Mouse (Mus musculus) sigmoid colon, adult 10 weeks (tissue): ENCODE data around the gene Cdk8. TPM values are rescaled to one million over a fixed set of nuclear protein-coding genes. Genes with fewer than 3 reads are reported as not detected.

Experiments used
- polyA plus RNA-seq: library from polyadenylated mRNA; stranded (reverse); fragments of 350-450 nt; fragmentation: Illumina TruSeq; extraction: RNeasy Lipid Tissue Mini Kit (QIAGEN cat#74804); gene quantifications from one replicate; pipeline ENCODE4 v1.2.3, GENCODE M21; 2014; ENCODE audit warnings: low read depth, low replicate concordance

The Cdk8 gene
- 124 TPM for polyA plus RNA-seq

DNA sequence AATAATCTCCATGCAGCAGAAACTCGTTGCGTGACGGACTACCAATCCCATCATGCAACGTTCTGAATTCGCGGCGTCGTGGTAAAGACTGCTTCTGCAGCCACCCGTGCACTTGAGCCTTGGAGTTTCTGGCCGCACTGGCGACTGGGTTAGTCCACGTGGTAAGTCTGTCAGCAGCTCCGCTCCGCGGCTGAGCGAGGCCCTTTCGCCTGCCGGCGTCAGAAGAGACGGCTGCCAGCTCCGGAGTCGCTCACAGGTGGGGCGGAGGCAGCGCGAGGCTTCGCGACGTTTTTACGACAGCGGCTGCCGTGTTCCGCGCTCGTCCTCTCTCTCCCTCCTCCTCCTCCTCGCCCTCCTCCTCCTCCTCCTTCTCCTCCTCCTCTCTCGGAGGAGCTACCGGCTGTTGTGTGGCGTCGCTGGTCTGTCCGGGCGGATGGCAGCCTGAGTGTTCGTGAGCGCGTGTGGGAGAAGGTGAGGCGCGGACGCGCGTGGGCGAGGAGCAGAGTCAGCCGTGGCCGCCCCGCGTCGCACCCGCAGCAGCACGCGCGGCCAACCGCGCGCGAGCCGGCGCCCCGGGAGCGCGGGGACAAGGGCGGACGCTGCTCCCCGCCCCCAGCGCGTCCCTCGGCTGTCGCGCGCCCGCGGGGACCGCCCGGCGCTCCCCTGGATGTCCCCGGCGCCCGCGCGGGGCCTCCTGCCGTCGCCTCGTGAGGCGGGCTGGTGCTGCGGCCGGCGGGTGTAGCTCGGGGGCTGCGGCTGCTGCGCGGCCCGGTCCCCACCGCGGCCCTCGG is at the start of gene Cdk8:
TSS of gene Cdk8 (plus strand) at position 367 of the 791 bp plus-strand sequence.

DNA sequence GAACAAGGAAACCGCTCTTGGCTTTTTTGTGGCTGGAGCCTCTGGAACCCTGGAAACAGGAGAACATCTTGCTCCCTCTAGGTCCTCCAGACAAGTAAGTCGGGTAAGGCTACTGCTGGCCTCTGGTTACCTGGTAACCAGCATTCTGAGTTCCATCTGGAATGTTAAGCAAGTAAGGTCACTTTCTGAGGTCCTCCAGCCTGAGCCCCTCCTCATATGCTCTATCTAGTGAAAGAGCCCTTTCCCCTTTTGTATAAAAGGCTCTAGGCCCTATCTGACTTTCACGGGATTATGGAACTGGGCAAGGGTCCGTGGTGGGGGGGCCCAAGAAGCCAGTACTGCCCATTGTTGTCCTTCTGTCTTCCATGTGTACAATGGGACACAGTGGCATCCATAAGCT is 45.8 kb upstream of the Cdk8 start, which contains the start of gene 1700001J03Rik:
TSS of gene 1700001J03Rik (minus strand) at position 101 of the 400 bp plus-strand sequence.

DNA sequence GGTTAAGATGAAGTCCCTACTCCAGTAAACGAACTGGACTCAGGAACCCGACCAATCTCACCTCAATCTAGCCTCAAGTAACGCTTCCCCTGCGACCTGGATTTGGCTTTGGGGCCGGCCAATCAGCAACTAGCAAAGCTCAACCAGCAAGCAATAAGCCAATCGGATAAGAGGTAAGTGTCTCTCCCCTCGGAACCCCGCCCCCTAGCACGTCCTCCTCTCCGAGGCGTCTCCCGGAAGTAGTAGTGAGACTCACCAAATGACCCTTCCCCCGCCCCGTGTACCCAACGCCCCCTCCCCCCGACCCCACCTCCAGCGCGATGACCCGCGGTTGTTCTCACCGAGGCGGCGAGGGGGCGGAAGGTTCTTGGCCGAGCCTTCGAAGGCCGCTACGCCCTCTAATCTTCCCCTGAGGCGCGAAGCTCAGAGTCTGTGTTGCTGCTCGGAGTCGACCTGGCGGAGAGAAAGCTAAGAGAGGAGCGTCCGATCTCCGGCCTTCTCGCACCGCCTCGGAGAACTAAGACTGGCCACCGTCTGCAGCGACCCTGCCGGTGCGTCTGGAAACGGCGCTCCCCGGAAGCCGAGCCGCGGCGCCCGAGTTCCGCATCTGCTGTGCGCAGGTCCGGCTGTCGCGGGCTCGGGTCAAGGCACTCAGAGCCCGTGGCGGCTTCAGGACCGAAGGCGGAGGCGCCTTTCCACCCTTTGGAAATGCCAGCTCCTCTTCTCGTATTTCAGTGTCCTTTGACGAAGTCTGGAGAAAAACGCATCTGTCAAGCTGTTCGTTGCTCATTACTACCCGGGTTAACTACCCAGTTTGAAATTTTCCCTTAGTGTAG is 9.9 kb upstream of the Cdk8 start, which contains the start of gene Rnf6:
TSS of gene Rnf6 (minus strand) at position 677 of the 836 bp plus-strand sequence.

Other genes starting within 250 kb of the Cdk8 start
- not detected for gene Cyp3a25, start 221.6 kb upstream of the Cdk8 start, polyA plus RNA-seq
- not detected for gene Cyp3a59, start 152.0 kb upstream of the Cdk8 start, polyA plus RNA-seq
- not detected for gene Gm5565, start 70.7 kb upstream of the Cdk8 start, polyA plus RNA-seq
- gene Gm6309, start 60.5 kb upstream of the Cdk8 start, polyA plus RNA-seq = not detected
- gene 1700001J03Rik, start 45.9 kb upstream of the Cdk8 start, polyA plus RNA-seq = not detected
- 83.7 TPM for gene Rnf6, start 9.7 kb upstream of the Cdk8 start, polyA plus RNA-seq
- gene Wasf3, start 153.8 kb downstream of the Cdk8 start, polyA plus RNA-seq = 5.1 TPM